Mouse (Mus musculus) bone marrow macrophage, adult 2 months (primary cell): ENCODE results near the gene Tcaim.

Source experiments
- CTCF ChIP-seq: IDR thresholded peaks from 2 replicates; pipeline ENCODE4 v1.5.1; 2012; ENCODE audit warnings: low read depth, mild to moderate bottlenecking, low read length, moderate library complexity
- POLR2A ChIP-seq: IDR thresholded peaks from 2 replicates; pipeline ENCODE4 v1.6.1; 2012; ENCODE audit warnings: mild to moderate bottlenecking, low read depth, low read length, borderline replicate concordance

- TF ChIP-seq CTCF (no peak), POLR2A (no peak)
Measured at GRCm38 (mm10) chr9:122836790-122837189, 31.5 kb downstream of the Tcaim start.
